Mouse (Mus musculus): Measurements from ENCODE around the gene Yrdc. TPM values are rescaled to one million over a fixed set of nuclear protein-coding genes. Genes with fewer than 3 reads are reported as not detected.

Yrdc gene
- polyA plus RNA-seq, 1 experiment = 70.4 TPM

GRCm38 (mm10) chr4:124888702-124889101 lies 38.2 kb downstream of the Yrdc start:
- H3K36me3 ChIP-seq (ENCODE audit: control insufficient read depth, insufficient read depth, low read length) = no peaks in the 10 kb centered on the region
- WGBS = 74% methylated on average over 7 of the region's 7 CpGs
- no peak for DNase-seq
- no peak overlapping the region for H3K27ac ChIP-seq (ENCODE audit: control insufficient read depth, insufficient read depth, low read length)
- TF ChIP-seq CTCF (IDR thresholded peaks at IDR 0.05; ENCODE audit: borderline replicate concordance, control insufficient read depth, extremely low read depth, insufficient read depth, low read length, poor library complexity) (no peak), POLR2A (IDR thresholded peaks at IDR 0.05; ENCODE audit: control insufficient read depth, extremely low read depth, insufficient read depth, low read length, poor library complexity) (no peak)
- H3K27me3 ChIP-seq (ENCODE audit: control insufficient read depth, insufficient read depth, low read length) = no peaks in the 10 kb centered on the region; the same call in 1 of the 2 replicates
- H3K4me1 ChIP-seq (replicated peaks; ENCODE audit: control insufficient read depth, insufficient read depth, low read length) = no peaks in the 10 kb centered on the region
- H3K4me3 ChIP-seq (ENCODE audit: control insufficient read depth, insufficient read depth, low read length) = no peak overlapping the region

- no peak for DNase-seq
- TF ChIP-seq CTCF (IDR thresholded peaks at IDR 0.05; ENCODE audit: borderline replicate concordance, control insufficient read depth, extremely low read depth, insufficient read depth, low read length, poor library complexity) (no peak), POLR2A (IDR thresholded peaks at IDR 0.05; ENCODE audit: control insufficient read depth, extremely low read depth, insufficient read depth, low read length, poor library complexity) (no peak)
- WGBS = 94% methylated on average over 2 of the region's 2 CpGs
- Histone ChIP-seq H3K27ac (ENCODE audit: control insufficient read depth, insufficient read depth, low read length) (no peak overlapping the region), H3K4me1 (replicated peaks; ENCODE audit: control insufficient read depth, insufficient read depth, low read length) (no peaks in the 10 kb centered on the region; the same call in 1 of the 2 replicates), H3K36me3 (ENCODE audit: control insufficient read depth, insufficient read depth, low read length) (no peaks in the 10 kb centered on the region), H3K4me3 (ENCODE audit: control insufficient read depth, insufficient read depth, low read length) (no peak overlapping the region), H3K27me3 (ENCODE audit: control insufficient read depth, insufficient read depth, low read length) (no peaks in the 10 kb centered on the region; the same call in 1 of the 2 replicates)
Observed at GRCm38 (mm10) chr4:124889935-124890334, 39.5 kb downstream of the Yrdc start.

GRCm38 (mm10) chr4:124890831-124891230 lies 40.4 kb downstream of the Yrdc start:
- no peak overlapping the region for H3K4me3 ChIP-seq (ENCODE audit: control insufficient read depth, insufficient read depth, low read length)
- H3K27me3 ChIP-seq (ENCODE audit: control insufficient read depth, insufficient read depth, low read length) = no peaks in the 10 kb centered on the region; the same call in 1 of the 2 replicates
- DNase-seq = no peak
- TF ChIP-seq POLR2A (IDR thresholded peaks at IDR 0.05; ENCODE audit: control insufficient read depth, extremely low read depth, insufficient read depth, low read length, poor library complexity) = no peak
- no peak for TF ChIP-seq CTCF (IDR thresholded peaks at IDR 0.05; ENCODE audit: borderline replicate concordance, control insufficient read depth, extremely low read depth, insufficient read depth, low read length, poor library complexity)
- no peaks in the 10 kb centered on the region; the same call in 1 of the 2 replicates for H3K4me1 ChIP-seq (replicated peaks; ENCODE audit: control insufficient read depth, insufficient read depth, low read length)
- no peaks in the 10 kb centered on the region for H3K36me3 ChIP-seq (ENCODE audit: control insufficient read depth, insufficient read depth, low read length)
- H3K27ac ChIP-seq (ENCODE audit: control insufficient read depth, insufficient read depth, low read length) = no peak overlapping the region
- 77% methylated on average over 5 of the region's 5 CpGs for WGBS

- Histone ChIP-seq H3K4me1 (replicated peaks; ENCODE audit: control insufficient read depth, insufficient read depth, low read length) (no peaks in the 10 kb centered on the region; the same call in 1 of the 2 replicates), H3K36me3 (ENCODE audit: control insufficient read depth, insufficient read depth, low read length) (no peaks in the 10 kb centered on the region), H3K27me3 (ENCODE audit: control insufficient read depth, insufficient read depth, low read length) (no peaks in the 10 kb centered on the region; the same call in 1 of the 2 replicates), H3K4me3 (ENCODE audit: control insufficient read depth, insufficient read depth, low read length) (no peak overlapping the region), H3K27ac (ENCODE audit: control insufficient read depth, insufficient read depth, low read length) (no peak overlapping the region)
- TF ChIP-seq CTCF (IDR thresholded peaks at IDR 0.05; ENCODE audit: borderline replicate concordance, control insufficient read depth, extremely low read depth, insufficient read depth, low read length, poor library complexity) (no peak), POLR2A (IDR thresholded peaks at IDR 0.05; ENCODE audit: control insufficient read depth, extremely low read depth, insufficient read depth, low read length, poor library complexity) (no peak)
- no peak for DNase-seq
- WGBS = 44% methylated on average over 6 of the region's 6 CpGs
Observed at GRCm38 (mm10) chr4:124893769-124894168, 43.3 kb downstream of the Yrdc start.

- 4% methylated on average over 83 of the region's 83 CpGs for WGBS
- no peak for DNase-seq
- TF ChIP-seq CTCF (IDR thresholded peaks at IDR 0.05; ENCODE audit: borderline replicate concordance, control insufficient read depth, extremely low read depth, insufficient read depth, low read length, poor library complexity) = no peak
- TF ChIP-seq POLR2A (IDR thresholded peaks at IDR 0.05; ENCODE audit: control insufficient read depth, extremely low read depth, insufficient read depth, low read length, poor library complexity) = no peak
- H3K27me3 ChIP-seq (ENCODE audit: control insufficient read depth, insufficient read depth, low read length) = no peaks in the 10 kb centered on the region; the same call in 1 of the 2 replicates
- no peak overlapping the region for H3K27ac ChIP-seq (ENCODE audit: control insufficient read depth, insufficient read depth, low read length)
- no peaks in the 10 kb centered on the region for H3K36me3 ChIP-seq (ENCODE audit: control insufficient read depth, insufficient read depth, low read length)
- H3K4me1 ChIP-seq (replicated peaks; ENCODE audit: control insufficient read depth, insufficient read depth, low read length) = no peaks in the 10 kb centered on the region; the same call in 1 of the 2 replicates
- no peak overlapping the region for H3K4me3 ChIP-seq (ENCODE audit: control insufficient read depth, insufficient read depth, low read length)
Observed at GRCm38 (mm10) chr4:124894508-124895428, 44.3 kb downstream of the Yrdc start.

GRCm38 (mm10) chr4:124898428-124898827 lies 47.9 kb downstream of the Yrdc start:
- WGBS = 78% methylated on average over 10 of the region's 10 CpGs
- TF ChIP-seq CTCF (IDR thresholded peaks at IDR 0.05; ENCODE audit: borderline replicate concordance, control insufficient read depth, extremely low read depth, insufficient read depth, low read length, poor library complexity) (no peak), POLR2A (IDR thresholded peaks at IDR 0.05; ENCODE audit: control insufficient read depth, extremely low read depth, insufficient read depth, low read length, poor library complexity) (no peak)

More at GRCm38 (mm10) chr4:124898428-124898827, 47.9 kb downstream of the Yrdc start:
- H3K27ac ChIP-seq (ENCODE audit: control insufficient read depth, insufficient read depth, low read length) = no peak overlapping the region
- H3K4me3 ChIP-seq (ENCODE audit: control insufficient read depth, insufficient read depth, low read length) = no peak overlapping the region
- no peaks in the 10 kb centered on the region; the same call in 1 of the 2 replicates for H3K4me1 ChIP-seq (replicated peaks; ENCODE audit: control insufficient read depth, insufficient read depth, low read length)
- no peaks in the 10 kb centered on the region; the same call in 1 of the 2 replicates for H3K27me3 ChIP-seq (ENCODE audit: control insufficient read depth, insufficient read depth, low read length)
- H3K36me3 ChIP-seq (ENCODE audit: control insufficient read depth, insufficient read depth, low read length) = no peaks in the 10 kb centered on the region
- no peak for DNase-seq
